Mouse (Mus musculus) T-helper 2 cell (primary cell): Measurements from ENCODE around the gene Ptf1a.

Experiments
- in situ Hi-C: fragments of 300-600 bp; cut with MboI, MseI; formaldehyde crosslinking; loops from one replicate; pipeline ENCODE4 v1.15.1; 2025; ENCODE audit warnings: high pct_unique_total_duplicates

The Ptf1a gene

DNA sequence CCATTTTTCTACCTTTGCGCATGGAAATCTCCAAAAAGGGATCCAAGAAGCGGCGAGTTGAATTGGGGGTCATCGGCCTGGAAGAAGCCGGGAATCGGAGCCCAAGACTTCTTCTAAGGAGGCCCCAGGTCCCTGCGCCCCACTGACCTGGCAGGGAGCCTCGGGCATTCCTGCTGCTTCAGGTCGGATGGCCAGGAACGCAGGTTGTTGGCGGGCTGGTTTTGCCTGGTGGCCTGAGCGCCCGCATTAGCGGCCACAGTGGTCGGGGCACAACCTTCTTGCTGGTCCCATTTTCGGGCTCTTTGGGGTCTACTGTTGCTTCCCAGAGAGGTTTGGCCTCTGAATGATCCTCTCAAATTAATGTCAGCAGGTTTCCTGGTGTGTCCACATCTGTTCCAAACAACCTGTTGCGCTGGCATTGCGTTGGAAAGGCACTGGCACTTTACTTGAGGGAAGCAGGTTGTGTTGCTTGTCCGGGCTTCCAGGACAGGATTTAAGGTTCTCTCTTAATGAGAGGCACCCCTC lies 7.1 kb downstream of the Ptf1a start:
- in situ Hi-C loops = loop anchor here (10.0 kb wide), 1 partner anchor 1918 kb away; no protein-coding TSS in a partner anchor

DNA sequence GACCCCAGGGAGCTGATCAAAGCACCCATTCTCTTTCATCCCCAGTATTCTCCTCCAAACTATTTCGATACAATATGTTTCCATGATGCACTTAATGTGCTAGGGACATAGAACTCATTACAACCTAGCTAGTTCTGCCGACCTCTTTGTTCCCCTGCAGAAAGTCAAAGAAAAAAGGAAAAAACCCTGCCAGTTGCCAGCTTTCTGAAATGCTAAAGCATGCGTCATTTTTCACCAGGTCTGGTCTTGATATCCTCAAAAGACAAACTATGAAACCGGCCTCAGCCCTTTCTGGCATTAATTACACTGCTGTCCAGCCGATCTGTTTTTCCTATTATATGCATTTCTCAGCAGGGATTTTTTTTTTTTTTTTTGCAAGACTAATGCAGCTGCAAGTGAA lies 9.8 kb downstream of the Ptf1a start:
- in situ Hi-C loops = loop anchor here (10.0 kb wide), 1 partner anchor 1920 kb away; no protein-coding TSS in a partner anchor

DNA sequence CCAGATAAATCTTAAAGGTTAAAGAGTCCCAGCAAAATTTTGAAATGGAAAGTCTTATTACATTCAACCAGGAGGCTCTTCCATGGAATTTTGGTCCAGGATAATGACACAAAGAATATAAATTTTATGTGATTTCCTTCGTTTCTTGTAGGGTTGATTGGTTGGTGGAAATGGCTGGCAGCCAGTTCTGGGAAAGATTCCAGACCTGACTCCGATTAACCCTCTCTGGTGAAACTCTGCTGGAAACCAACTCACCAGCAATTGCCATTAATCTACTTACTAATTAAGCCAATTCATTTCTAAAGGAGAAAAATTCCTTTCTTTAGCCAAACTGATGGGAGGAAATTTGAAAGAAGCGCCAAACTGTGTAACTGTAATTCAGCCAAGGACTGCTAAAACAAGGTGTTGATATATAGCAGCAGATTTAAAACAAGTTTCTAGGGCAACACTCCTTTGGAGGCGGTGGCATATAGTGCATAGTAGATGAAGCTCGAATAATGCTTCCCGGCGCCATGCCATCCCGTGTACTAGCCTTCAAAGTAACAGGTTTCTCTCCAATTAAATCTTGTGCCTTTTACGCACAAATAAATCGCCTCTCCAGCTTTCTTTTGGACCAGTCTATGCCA lies 10.5 kb downstream of the Ptf1a start:
- in situ Hi-C loops = loop anchor here (10.0 kb wide), 1 partner anchor 1921 kb away; no protein-coding TSS in a partner anchor

DNA sequence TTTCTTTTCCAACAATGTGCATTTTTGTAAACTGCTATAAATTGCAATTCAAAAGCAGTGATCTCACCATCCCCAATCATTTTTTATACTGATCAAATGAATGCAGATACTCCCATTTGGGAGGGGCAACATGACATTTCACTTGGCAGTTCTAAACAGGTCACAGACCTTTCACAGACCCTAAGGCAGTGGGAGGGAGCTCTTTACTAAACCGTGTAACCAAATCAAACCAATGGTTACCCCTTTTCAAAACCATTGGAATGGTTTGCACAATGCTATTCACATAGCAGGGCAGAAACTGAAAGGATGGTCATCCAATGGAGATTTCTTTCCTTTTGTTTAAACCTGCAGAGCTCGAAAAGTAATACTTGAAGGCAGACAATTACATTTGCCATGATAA lies 13.3 kb downstream of the Ptf1a start:
- in situ Hi-C loops = loop anchor here (10.0 kb wide), 1 partner anchor 1924 kb away; no protein-coding TSS in a partner anchor

DNA sequence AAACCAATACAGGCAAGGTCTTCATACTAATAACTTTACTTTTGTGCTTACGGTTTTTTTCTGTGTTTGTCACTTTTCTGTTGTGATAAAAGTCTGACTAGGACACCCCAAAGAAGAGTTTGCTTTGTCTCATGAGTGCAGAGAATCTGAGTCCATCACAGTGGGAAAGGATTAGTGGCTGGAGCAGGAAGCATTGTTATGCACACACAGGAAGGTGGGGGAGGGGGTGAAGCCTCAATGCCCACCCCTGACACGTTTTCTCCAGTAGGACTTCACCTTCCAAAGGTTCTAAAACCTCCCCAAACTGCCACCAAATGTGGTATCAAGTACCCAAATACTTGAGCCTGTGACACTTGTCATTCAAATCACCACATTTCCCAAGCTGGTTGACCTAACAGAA lies 16.5 kb downstream of the Ptf1a start:
- in situ Hi-C loops = no loop called here

DNA sequence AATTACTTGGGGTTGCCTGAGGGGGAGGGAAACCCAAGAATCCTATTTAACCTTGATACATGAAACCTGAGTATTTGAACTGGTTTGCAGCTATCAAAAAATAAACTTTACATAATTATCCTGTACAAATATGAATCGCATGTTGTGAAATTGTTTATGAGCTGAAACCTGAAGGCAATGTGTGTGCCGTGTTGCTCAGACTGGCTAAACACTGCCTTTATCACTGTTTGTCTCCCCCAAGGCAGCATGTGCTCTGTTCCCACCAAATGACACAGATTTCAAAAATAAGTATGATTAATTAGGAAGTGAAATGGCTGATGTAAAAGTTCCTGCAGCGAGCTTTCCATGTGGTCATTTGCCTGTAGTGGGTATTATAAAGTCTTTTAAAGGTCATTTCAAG lies 44.8 kb downstream of the Ptf1a start:
- in situ Hi-C loops = no loop called here
